Mouse (Mus musculus) gastrocnemius, postnatal 10 days (tissue): ENCODE measurements around the gene Zfand6. TPM values are rescaled to one million over a fixed set of nuclear protein-coding genes. Genes with fewer than 3 reads are reported as not detected.

Experiments
- DNase-seq: peaks from one replicate; pipeline ENCODE4 v3.0.0; 2021; ENCODE audit warnings: mixed read lengths
- total RNA-seq, 2 experiments: library from RNA; stranded (reverse); gene quantifications; 2 replicates each; pipeline ENCODE4 v1.2.3; 2021

Zfand6 gene
- total RNA-seq, 2 experiments from 2014 or later: 91.7 to 96.4 TPM

GRCm38 (mm10) chr7:84651303-84651986, 38.3 kb downstream of the Zfand6 start:
- no peak for DNase-seq

- no peak for DNase-seq
Observed at GRCm38 (mm10) chr7:84649016-84649415, 40.7 kb downstream of the Zfand6 start.

- no peak for DNase-seq
Observed at GRCm38 (mm10) chr7:84646256-84646655, 43.5 kb downstream of the Zfand6 start.

- no peak for DNase-seq
Observed at GRCm38 (mm10) chr7:84643270-84643998, 46.3 kb downstream of the Zfand6 start.

- no peak for DNase-seq
Observed at GRCm38 (mm10) chr7:84642159-84642928, 47.4 kb downstream of the Zfand6 start.

GRCm38 (mm10) chr7:84636939-84637338, 52.8 kb downstream of the Zfand6 start:
- DNase-seq: no peak

- no peak for DNase-seq
Observed at GRCm38 (mm10) chr7:84631878-84632277, 57.9 kb downstream of the Zfand6 start.

GRCm38 (mm10) chr7:84623718-84624117, 66.0 kb downstream of the Zfand6 start:
- no peak for DNase-seq

- no peak for DNase-seq
Observed at GRCm38 (mm10) chr7:84620956-84621355, 68.8 kb downstream of the Zfand6 start.

DNA sequence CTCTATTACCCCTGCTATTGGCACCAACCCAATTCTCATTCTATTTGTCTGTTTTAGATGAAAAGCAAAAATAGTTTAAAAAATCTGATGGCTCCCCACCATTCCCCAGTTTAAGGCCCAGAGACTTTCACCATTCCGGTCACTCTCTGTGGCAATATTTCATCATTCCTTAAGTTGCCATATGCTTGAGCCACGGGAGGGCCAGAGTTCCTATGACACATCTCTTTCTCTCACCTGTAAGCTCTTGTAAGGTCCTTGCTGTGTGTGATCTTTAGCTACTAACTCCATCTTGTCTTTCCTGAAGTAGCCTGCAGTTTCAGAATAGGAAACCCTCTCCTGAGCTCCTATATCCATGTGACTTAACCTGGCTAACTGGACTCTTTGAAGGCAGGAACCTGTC, 70.8 kb downstream of the Zfand6 start:
- no peak for DNase-seq

GRCm38 (mm10) chr7:84612445-84612844, 77.3 kb downstream of the Zfand6 start:
- DNase-seq: no peak

- no peak for DNase-seq
Observed at GRCm38 (mm10) chr7:84611609-84612008, 78.2 kb downstream of the Zfand6 start.

- DNase-seq: peak; percentile 12
Observed at GRCm38 (mm10) chr7:84606293-84606749, 83.4 kb downstream of the Zfand6 start, which contains the start of gene Fah. TSS of gene Fah (minus strand) at chr7:84606722.

GRCm38 (mm10) chr7:84605704-84606292, 84.0 kb downstream of the Zfand6 start:
- DNase-seq: peak; percentile 62

DNA sequence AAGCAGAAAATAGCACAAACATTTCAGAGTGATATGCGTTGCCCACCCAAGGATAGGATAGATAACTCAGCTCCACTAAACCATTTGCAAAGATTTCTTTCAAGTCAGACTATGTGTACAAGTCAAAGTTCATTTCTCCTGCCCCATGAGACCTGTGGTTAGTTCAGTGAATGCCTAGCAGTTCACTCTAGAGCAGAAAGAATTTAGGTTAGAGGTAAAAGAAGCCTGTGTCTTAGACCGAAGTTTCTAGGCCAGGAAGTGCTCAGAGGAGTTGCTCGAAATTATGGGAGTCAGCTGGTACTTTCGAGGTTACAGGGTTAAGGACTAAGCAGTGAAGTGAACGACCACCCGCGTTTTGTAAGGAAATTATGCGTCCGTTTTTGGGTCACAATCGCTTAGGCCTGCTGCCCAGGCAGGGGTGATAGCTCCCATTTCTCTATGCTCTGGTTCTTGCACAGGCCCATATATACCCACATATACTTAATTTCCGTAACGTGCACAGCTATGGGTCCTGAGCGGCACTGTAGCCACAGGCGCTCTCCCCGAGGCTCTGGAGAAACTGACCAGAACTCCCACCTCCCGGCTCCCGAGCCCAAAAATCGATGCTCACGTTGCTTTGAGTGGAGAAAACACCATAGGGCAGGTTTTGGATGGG, 84.6 kb downstream of the Zfand6 start:
- DNase-seq: no peak

GRCm38 (mm10) chr7:84604501-84604900, 85.3 kb downstream of the Zfand6 start:
- DNase-seq: no peak

DNA sequence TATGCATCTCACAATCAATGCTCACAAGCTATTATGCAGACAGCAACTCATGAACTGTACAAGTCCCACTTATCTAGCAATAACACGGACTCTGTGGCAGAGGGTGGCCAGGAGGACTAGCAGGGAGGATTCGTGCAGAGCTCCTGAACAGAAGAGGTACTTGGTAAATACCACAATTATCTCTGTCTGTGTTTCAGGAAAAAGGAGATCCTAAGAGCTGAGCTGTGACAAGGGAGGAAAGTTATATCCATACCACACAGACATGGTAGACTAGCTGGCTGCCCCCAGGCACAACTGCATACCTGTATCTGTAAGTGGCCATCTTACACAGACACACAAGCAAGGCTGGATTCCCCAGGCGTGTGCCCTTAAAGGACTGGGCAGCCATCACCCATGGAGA, 88.4 kb downstream of the Zfand6 start:
- no peak for DNase-seq

GRCm38 (mm10) chr7:84600631-84601030, 89.1 kb downstream of the Zfand6 start:
- DNase-seq: no peak

- DNase-seq: no peak
Observed at GRCm38 (mm10) chr7:84596633-84597032, 93.1 kb downstream of the Zfand6 start.

- no peak for DNase-seq
Observed at GRCm38 (mm10) chr7:84596002-84596401, 93.8 kb downstream of the Zfand6 start.

- DNase-seq: no peak
Observed at GRCm38 (mm10) chr7:84594917-84595303, 94.8 kb downstream of the Zfand6 start.
